Mouse (Mus musculus): ENCODE measurements around the gene 2410002F23Rik. TPM values are rescaled to one million over a fixed set of nuclear protein-coding genes. Genes with fewer than 3 reads are reported as not detected.

The 2410002F23Rik gene
- polyA plus RNA-seq, 1 experiment = 98.9 TPM

DNA sequence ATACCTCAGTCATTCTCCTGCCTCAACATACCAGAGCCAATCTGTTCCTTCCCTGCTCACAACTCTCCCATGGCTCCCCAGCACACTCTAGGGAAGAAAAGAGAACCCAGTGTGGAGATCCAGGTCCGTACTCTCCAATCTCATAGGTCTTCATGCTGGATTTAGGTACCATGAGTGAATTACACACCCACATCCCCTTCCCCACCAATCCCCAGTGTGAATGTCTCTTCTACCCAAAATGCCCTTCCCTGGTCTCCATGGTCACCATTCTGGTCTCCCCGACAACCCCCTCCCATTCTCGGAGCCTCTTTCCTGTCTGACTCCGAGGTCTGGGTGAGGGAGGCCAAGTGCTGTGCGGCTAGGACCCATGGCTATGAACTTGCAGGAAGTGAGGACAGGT, 14.6 kb downstream of the 2410002F23Rik start, which contains the start of gene Gm15517:
Gene Gm15517 (plus strand): TSS at position 301 of the 400 bp plus-strand sequence.
- no peak for TF ChIP-seq CTCF (IDR thresholded peaks at IDR 0.05; ENCODE audit: extremely low read depth, insufficient read depth, insufficient read length, insufficient replicate concordance)
- no peak for TF ChIP-seq POLR2A (IDR thresholded peaks at IDR 0.05; ENCODE audit: low read depth, low read length)
- H3K27me3 ChIP-seq (ENCODE audit: control insufficient read depth, insufficient read depth, low read length) = no peaks in the 10 kb centered on the region
- WGBS = 44% methylated on average over 5 of the region's 5 CpGs

DNA sequence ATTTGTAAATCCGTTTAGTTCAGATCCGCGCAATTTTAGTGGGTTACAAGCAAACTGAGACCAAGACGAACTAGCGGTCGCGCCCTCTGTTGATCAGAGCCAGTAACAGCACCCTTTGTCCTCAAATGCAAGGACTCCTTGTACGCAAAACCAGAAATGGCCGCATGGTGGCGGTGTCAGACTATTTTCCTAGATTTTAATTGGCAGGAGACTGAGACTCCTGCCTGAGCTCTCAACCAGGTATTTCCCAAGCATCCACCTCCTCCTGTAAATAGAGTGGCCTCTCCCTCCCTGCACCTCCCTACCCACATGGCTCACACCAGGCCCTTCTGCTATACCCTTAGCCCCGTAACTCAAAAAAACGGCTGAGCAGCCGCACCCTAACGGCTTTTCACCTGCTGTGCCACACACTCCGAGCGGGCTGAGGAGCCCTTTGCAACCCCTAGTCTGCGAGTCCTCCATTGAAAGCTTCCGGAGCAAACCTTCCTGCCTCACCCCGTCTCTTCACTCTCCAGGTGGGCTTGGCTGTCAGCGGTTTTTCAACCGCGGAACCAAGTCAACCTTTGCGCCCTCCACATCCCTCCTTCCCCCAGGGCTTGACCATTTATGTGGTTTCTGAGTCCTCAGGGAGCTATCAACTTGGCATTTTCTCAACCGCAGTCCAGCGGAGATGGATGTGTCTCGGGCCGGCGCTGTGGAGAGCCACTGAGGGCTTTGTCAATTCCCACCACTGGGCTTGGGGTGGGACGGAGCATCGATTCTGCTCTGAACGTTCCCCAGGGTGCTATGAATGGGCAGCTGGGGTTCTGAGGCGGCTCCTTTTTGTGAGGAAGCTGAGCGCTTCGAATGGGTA, 16.5 kb downstream of the 2410002F23Rik start:
- peak; percentile 85; the same call in 1 of the 2 replicates for TF ChIP-seq CTCF (IDR thresholded peaks at IDR 0.05; ENCODE audit: extremely low read depth, insufficient read depth, insufficient read length, insufficient replicate concordance)
- TF ChIP-seq POLR2A (IDR thresholded peaks at IDR 0.05; ENCODE audit: low read depth, low read length) = no peak
- no peaks in the 10 kb centered on the region for H3K36me3 ChIP-seq (ENCODE audit: control insufficient read depth, insufficient read depth, low read length)
- no peak overlapping the region for H3K27ac ChIP-seq (ENCODE audit: insufficient read depth, low read length)
- peak; percentile 78 to 92 for DNase-seq (ENCODE audit: low read depth in 1 of 2, low spot score in 2 of 2)
- no peaks in the 10 kb centered on the region for H3K4me1 ChIP-seq (ENCODE audit: control insufficient read depth, insufficient read depth, insufficient read length)
- WGBS = 2% methylated on average over 34 of the region's 34 CpGs
- H3K27me3 ChIP-seq (ENCODE audit: control insufficient read depth, insufficient read depth, low read length) = no peaks in the 10 kb centered on the region
- no peak overlapping the region; the same call in 1 of the 2 replicates for H3K4me3 ChIP-seq (ENCODE audit: extremely low read depth, insufficient read depth, insufficient read length)

More for the DNA sequence above, 14.6 kb downstream of the 2410002F23Rik start, which contains the start of gene Gm15517:
- Histone ChIP-seq H3K36me3 (ENCODE audit: control insufficient read depth, insufficient read depth, low read length) (no peaks in the 10 kb centered on the region), H3K27ac (ENCODE audit: insufficient read depth, low read length) (no peak within 1 kb of the TSS), H3K4me1 (ENCODE audit: control insufficient read depth, insufficient read depth, insufficient read length) (no peaks in the 10 kb centered on the region), H3K4me3 (ENCODE audit: extremely low read depth, insufficient read depth, insufficient read length) (no peak within 1 kb of the TSS)
- DNase-seq (ENCODE audit: low read depth in 1 of 2, low spot score in 2 of 2) = no peak

DNA sequence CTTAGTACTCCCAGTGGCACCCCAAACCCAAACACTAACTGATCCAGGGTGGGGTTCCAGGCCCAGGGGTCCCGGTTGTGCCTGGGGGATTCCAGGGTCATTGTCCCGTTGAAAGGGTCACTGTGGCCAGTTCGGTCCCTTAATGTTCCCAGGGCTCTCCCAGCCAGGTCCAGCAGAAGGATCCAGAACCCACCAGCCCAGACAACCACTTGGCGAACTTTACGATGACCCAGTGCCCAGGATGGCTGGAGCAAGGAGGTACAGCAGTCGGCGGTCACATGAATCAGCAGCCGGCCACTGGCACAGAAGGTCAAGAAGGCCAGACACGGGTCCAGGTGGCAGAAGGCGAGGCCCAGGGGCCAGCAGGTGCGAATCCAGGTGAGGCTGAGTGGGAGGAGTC, 21.6 kb downstream of the 2410002F23Rik start:
- no peak overlapping the region for H3K27ac ChIP-seq (ENCODE audit: insufficient read depth, low read length)
- H3K4me3 ChIP-seq (ENCODE audit: extremely low read depth, insufficient read depth, insufficient read length) = no peak overlapping the region
- WGBS = 87% methylated on average over 11 of the region's 11 CpGs
- no peak for DNase-seq (ENCODE audit: low read depth in 1 of 2, low spot score in 2 of 2)
- no peak for TF ChIP-seq CTCF (IDR thresholded peaks at IDR 0.05; ENCODE audit: extremely low read depth, insufficient read depth, insufficient read length, insufficient replicate concordance)
- H3K36me3 ChIP-seq (ENCODE audit: control insufficient read depth, insufficient read depth, low read length) = no peaks in the 10 kb centered on the region
- H3K27me3 ChIP-seq (ENCODE audit: control insufficient read depth, insufficient read depth, low read length) = no peaks in the 10 kb centered on the region
- no peaks in the 10 kb centered on the region for H3K4me1 ChIP-seq (ENCODE audit: control insufficient read depth, insufficient read depth, insufficient read length)

DNA sequence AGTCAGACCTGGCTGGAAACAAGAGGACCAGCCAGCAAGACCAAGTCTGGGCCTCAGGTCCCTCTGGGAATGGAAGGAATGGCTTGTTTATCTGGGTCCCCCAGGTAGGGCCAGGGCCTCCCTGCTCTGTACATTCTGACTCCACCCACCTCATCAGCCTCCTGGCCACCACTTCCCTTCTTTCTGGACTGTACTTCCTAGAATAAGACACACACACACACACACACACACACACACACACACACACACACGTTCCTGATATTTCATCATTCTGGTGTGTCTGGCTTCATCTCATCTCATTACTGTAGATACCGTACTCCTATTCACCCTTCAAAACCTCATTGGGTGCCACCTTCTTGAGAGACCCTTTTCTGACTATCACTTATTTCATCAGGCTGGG, 22.9 kb downstream of the 2410002F23Rik start:
- TF ChIP-seq CTCF (IDR thresholded peaks at IDR 0.05; ENCODE audit: extremely low read depth, insufficient read depth, insufficient read length, insufficient replicate concordance) (no peak), POLR2A (IDR thresholded peaks at IDR 0.05; ENCODE audit: low read depth, low read length) (no peak)
- no peaks in the 10 kb centered on the region for H3K4me1 ChIP-seq (ENCODE audit: control insufficient read depth, insufficient read depth, insufficient read length)
- no peaks in the 10 kb centered on the region for H3K36me3 ChIP-seq (ENCODE audit: control insufficient read depth, insufficient read depth, low read length)
- 49% methylated on average over 2 of the region's 2 CpGs for WGBS
- H3K27me3 ChIP-seq (ENCODE audit: control insufficient read depth, insufficient read depth, low read length) = no peaks in the 10 kb centered on the region
- no peak for DNase-seq (ENCODE audit: low read depth in 1 of 2, low spot score in 2 of 2)
- no peak overlapping the region for H3K27ac ChIP-seq (ENCODE audit: insufficient read depth, low read length)
- H3K4me3 ChIP-seq (ENCODE audit: extremely low read depth, insufficient read depth, insufficient read length) = no peak overlapping the region

DNA sequence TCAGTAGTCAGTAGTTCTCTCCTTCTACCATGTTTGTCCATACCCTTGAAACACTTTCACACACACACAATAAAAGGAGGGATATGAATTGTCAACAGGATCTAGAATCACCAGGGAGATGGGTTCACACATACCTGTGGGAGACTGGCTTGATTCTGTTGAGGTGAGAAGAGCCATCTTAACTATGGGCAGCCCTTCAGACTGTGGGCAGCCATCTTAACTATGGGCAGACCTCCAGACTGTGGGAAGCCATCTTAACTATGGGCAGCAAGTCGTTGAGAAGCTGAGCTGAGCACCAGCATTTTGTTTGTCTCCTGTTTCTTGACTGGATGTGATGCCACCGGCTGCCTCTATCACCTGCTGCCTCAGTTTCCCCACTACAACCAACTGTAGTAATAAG, 24.8 kb downstream of the 2410002F23Rik start:
- Histone ChIP-seq H3K27ac (ENCODE audit: insufficient read depth, low read length) (no peak overlapping the region), H3K4me3 (ENCODE audit: extremely low read depth, insufficient read depth, insufficient read length) (no peak overlapping the region), H3K27me3 (ENCODE audit: control insufficient read depth, insufficient read depth, low read length) (no peaks in the 10 kb centered on the region), H3K4me1 (ENCODE audit: control insufficient read depth, insufficient read depth, insufficient read length) (no peaks in the 10 kb centered on the region), H3K36me3 (ENCODE audit: control insufficient read depth, insufficient read depth, low read length) (no peaks in the 10 kb centered on the region)
- TF ChIP-seq POLR2A (IDR thresholded peaks at IDR 0.05; ENCODE audit: low read depth, low read length) (no peak), CTCF (IDR thresholded peaks at IDR 0.05; ENCODE audit: extremely low read depth, insufficient read depth, insufficient read length, insufficient replicate concordance) (no peak)
- 69% methylated on average over 2 of the region's 2 CpGs for WGBS
- DNase-seq (ENCODE audit: low read depth in 1 of 2, low spot score in 2 of 2) = no peak

DNA sequence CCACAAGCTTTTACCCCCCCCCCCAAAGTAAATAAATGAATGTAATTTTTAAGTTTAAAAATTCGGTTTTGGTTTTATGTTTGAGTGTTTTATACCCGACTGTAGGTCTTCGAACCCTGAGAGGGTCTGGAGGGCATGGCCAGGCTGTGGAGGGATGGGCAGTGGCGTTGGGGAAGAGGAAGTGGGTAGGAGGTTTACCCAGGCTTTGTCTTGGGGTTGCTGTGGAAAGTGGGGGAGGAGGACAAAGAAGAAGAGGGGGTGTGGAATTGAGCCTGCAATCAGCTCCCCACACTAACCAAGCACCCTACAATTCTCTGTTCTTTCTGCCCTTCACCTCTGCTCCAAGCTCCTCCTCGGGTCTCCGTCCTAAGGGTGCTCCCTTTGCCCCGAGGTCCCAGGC, 26.0 kb downstream of the 2410002F23Rik start:
- TF ChIP-seq CTCF (IDR thresholded peaks at IDR 0.05; ENCODE audit: extremely low read depth, insufficient read depth, insufficient read length, insufficient replicate concordance) (no peak), POLR2A (IDR thresholded peaks at IDR 0.05; ENCODE audit: low read depth, low read length) (no peak)
- no peak overlapping the region for H3K27ac ChIP-seq (ENCODE audit: insufficient read depth, low read length)
- no peaks in the 10 kb centered on the region for H3K36me3 ChIP-seq (ENCODE audit: control insufficient read depth, insufficient read depth, low read length)
- 71% methylated on average over 7 of the region's 7 CpGs for WGBS
- no peak overlapping the region for H3K4me3 ChIP-seq (ENCODE audit: extremely low read depth, insufficient read depth, insufficient read length)
- no peaks in the 10 kb centered on the region for H3K27me3 ChIP-seq (ENCODE audit: control insufficient read depth, insufficient read depth, low read length)
- H3K4me1 ChIP-seq (ENCODE audit: control insufficient read depth, insufficient read depth, insufficient read length) = no peaks in the 10 kb centered on the region
- no peak for DNase-seq (ENCODE audit: low read depth in 1 of 2, low spot score in 2 of 2)

DNA sequence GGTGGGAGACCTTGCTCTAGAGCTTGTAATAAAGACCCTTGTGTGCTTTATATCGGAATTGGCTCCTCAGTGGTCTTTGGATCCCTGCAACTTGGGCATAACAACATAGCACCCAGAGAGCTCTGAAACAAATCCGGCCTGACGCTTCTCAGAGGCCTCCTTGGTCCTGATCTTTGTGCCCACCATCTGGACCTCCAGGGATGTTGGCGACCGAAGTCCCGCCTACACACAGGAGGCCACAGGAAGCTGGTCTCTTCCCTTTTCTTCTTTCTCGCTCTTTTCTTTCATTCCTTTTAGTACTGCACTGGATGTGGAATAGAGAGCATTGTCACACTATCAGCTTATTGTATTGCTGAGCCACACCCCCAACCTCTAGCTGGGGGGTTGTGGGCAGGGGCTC, 26.9 kb downstream of the 2410002F23Rik start:
- no peak for DNase-seq (ENCODE audit: low read depth in 1 of 2, low spot score in 2 of 2)
- Histone ChIP-seq H3K4me3 (ENCODE audit: extremely low read depth, insufficient read depth, insufficient read length) (no peak overlapping the region), H3K27me3 (ENCODE audit: control insufficient read depth, insufficient read depth, low read length) (no peaks in the 10 kb centered on the region), H3K36me3 (ENCODE audit: control insufficient read depth, insufficient read depth, low read length) (no peaks in the 10 kb centered on the region), H3K27ac (ENCODE audit: insufficient read depth, low read length) (no peak overlapping the region), H3K4me1 (ENCODE audit: control insufficient read depth, insufficient read depth, insufficient read length) (no peaks in the 10 kb centered on the region)
- 72% methylated on average over 7 of the region's 7 CpGs for WGBS
- TF ChIP-seq CTCF (IDR thresholded peaks at IDR 0.05; ENCODE audit: extremely low read depth, insufficient read depth, insufficient read length, insufficient replicate concordance) = no peak
- no peak for TF ChIP-seq POLR2A (IDR thresholded peaks at IDR 0.05; ENCODE audit: low read depth, low read length)

All from spleen, adult 2 months (tissue).